Mouse (Mus musculus) CD4-positive, CD25-positive, alpha-beta regulatory T cell, adult 4 months (primary cell): ENCODE results near the gene Abcg3. TPM values are rescaled to one million over a fixed set of nuclear protein-coding genes. Genes with fewer than 3 reads are reported as not detected.
"Not testable (repeated sequence)": the region's sequence is repeated elsewhere in the genome, so short reads cannot be mapped to it uniquely, and the experiment has no call there.

Experiments used
- ATAC-seq: one replicate; pipeline ENCODE4 v1.8.0; 2017
- polyA plus RNA-seq, 2 experiments: library from polyadenylated mRNA; unstranded; fragments of 100-300 nt; shearing (Covaris generic); gene quantifications; one replicate each; pipeline ENCODE4 v1.2.1; 2017

Abcg3 gene
- 10 to 100 TPM; 29.4 to 29.9 TPM for polyA plus RNA-seq

- peak; percentile 75 for ATAC-seq
Observed at GRCm38 (mm10) chr5:104982535-104982934, at the start of gene Abcg3. TSS of gene Abcg3 (minus strand) at chr5:104982718.

GRCm38 (mm10) chr5:105012551-105012950 is 30.0 kb upstream of the Abcg3 start:
- no peak for ATAC-seq

- ATAC-seq = no peak
Observed at GRCm38 (mm10) chr5:105011570-105011969, 29.1 kb upstream of the Abcg3 start.

GRCm38 (mm10) chr5:105010376-105010775 is 27.9 kb upstream of the Abcg3 start:
- ATAC-seq = peak; percentile 63

- no peak for ATAC-seq
Observed at GRCm38 (mm10) chr5:104989411-104989810, 6.9 kb upstream of the Abcg3 start.

- ATAC-seq = no peak
Observed at GRCm38 (mm10) chr5:104988000-104988399, 5.5 kb upstream of the Abcg3 start.

- peak; percentile 65 for ATAC-seq
Observed at GRCm38 (mm10) chr5:104986706-104987105, 4.2 kb upstream of the Abcg3 start.

- no peak for ATAC-seq
Observed at GRCm38 (mm10) chr5:104979040-104979513, 3.4 kb downstream of the Abcg3 start.

- ATAC-seq = peak; percentile 75
Observed at GRCm38 (mm10) chr5:104958141-104958793, 24.3 kb downstream of the Abcg3 start.

GRCm38 (mm10) chr5:104955208-104955607 is 27.3 kb downstream of the Abcg3 start:
- no peak for ATAC-seq

- ATAC-seq = no peak
Observed at GRCm38 (mm10) chr5:104946951-104947350, 35.6 kb downstream of the Abcg3 start.

- ATAC-seq = no peak
Observed at GRCm38 (mm10) chr5:104934148-104934547, 48.4 kb downstream of the Abcg3 start.

GRCm38 (mm10) chr5:104906556-104906955 is 76.0 kb downstream of the Abcg3 start:
- ATAC-seq = not testable (repeated sequence)

Other genes starting within 250 kb of the Abcg3 start
- 10 to 100 TPM in 1 of 2 experiments, 1 to 10 TPM in 1; 9.5 to 11.7 TPM for gene Zfp951, start 122.6 kb downstream of the Abcg3 start, polyA plus RNA-seq
- gene Gbp9, start 156.8 kb upstream of the Abcg3 start, polyA plus RNA-seq = 100 to 1,000 TPM in 1 of 2 experiments, 10 to 100 TPM in 1; 98.9 to 133 TPM
- 100 to 1,000 TPM; 100 to 118 TPM for gene Gbp8, start 156.8 kb upstream of the Abcg3 start, polyA plus RNA-seq
- gene Gbp4, start 156.9 kb upstream of the Abcg3 start, polyA plus RNA-seq = 100 to 1,000 TPM; 246 to 316 TPM